Mouse (Mus musculus): ENCODE results near the gene Gsdmc4.
"Not testable (repeated sequence)": the region's sequence is repeated elsewhere in the genome, so short reads cannot be mapped to it uniquely, and the experiment has no call there.

Gsdmc4 gene

DNA sequence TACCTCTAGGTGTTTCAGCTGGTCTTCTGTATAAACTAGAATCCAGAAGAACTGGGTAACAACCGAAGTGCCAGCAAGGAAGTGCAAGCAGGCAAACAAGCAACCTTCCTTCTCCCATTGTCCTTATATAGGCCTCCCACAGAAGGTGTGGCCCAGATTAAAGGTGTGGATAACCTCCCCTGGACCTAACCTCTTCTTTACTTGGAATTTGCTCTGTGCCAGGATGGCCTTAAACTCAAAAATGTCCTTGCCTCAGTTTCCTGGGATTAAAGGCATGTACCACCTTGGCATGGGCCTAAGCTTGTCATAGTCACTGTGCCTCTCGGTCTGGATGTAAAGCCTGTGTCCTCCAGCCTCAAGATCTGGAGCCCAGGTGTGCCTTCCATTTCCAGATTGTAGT is at the start of gene Gsdmc4:
Gsdmc4 (minus strand) TSS at position 101 of the 400 bp plus-strand sequence.
- not testable (repeated sequence) for DNase-seq

DNA sequence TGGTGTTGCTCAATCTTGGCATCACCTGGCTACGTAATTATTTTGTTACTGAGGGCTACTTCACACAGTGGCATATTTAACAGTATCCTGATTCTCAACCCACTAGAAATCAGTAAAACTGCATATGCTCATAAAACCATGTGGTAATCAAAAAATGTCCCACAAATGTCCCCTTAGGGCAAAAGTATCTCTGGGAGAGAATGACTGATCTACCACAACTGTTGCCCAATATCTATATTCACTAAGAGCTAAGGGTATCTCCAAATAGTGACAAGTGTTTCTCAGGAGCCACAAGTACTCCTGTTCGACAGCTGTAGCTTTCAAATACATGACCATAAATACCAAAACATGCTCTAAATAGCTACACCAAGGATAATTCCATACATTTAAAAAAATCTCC is 48.4 kb upstream of the Gsdmc4 start:
- no peak for DNase-seq

DNA sequence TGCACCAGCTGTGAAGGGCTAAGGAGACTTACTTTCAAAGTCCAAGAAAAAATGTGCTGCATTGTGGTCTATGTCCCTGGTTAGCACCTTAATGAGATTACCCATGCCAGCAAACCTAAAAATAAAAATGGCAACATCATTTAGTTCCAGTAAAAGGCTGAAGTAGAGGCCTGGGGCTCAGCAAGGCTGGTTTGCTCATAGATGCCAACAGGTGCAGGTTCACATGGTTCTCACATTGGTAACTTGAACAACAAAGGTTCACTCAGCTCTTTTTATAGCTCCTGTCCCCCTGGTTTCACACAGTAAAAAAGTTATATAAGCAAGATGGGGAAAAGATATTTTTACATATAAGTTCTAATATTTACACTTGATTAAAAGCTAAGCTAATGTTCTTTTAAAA is 45.5 kb upstream of the Gsdmc4 start:
- no peak for DNase-seq

DNA sequence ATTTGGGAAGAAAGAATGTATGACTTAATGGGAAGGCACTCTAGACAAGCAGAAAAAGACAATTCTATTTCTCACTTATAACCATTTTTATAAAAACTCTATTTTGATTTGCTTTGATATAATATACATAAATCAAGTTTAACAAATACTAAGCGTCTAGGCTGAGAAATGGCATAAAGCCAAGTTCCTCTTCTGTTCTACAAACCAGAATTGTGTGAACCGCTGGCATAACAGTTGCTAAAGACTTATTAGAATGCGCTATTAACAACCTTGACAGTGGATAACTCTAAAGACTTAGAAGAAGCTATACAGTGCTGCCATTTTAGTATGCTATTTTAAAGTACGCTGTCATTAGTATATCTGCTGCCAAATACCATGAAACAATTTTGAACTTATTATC is 41.2 kb upstream of the Gsdmc4 start:
- no peak for DNase-seq

GRCm38 (mm10) chr15:63941221-63941620 is 29.1 kb upstream of the Gsdmc4 start:
- DNase-seq, result no peak

DNA sequence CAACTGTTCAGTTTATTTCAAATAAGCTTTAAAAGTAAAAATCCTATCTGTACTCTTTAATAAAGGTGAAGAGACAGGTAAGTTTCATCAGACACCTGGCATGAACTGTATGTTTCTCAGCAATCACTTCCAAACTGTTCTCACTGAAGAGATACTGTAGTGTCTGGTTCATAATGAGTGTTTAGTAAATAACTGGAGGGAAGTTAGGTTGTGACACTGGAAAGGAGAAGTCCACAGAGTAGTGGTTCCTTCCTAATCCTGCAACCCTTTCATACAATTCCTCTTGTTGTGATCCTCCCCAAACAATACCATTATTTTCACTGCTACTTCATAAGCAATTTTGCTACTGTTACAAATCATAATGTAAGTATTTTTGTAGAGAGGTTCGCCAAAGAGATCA is 20.6 kb upstream of the Gsdmc4 start:
- no peak for DNase-seq

- no peak for DNase-seq
Observed at GRCm38 (mm10) chr15:63931404-63931803, 19.3 kb upstream of the Gsdmc4 start.

DNA sequence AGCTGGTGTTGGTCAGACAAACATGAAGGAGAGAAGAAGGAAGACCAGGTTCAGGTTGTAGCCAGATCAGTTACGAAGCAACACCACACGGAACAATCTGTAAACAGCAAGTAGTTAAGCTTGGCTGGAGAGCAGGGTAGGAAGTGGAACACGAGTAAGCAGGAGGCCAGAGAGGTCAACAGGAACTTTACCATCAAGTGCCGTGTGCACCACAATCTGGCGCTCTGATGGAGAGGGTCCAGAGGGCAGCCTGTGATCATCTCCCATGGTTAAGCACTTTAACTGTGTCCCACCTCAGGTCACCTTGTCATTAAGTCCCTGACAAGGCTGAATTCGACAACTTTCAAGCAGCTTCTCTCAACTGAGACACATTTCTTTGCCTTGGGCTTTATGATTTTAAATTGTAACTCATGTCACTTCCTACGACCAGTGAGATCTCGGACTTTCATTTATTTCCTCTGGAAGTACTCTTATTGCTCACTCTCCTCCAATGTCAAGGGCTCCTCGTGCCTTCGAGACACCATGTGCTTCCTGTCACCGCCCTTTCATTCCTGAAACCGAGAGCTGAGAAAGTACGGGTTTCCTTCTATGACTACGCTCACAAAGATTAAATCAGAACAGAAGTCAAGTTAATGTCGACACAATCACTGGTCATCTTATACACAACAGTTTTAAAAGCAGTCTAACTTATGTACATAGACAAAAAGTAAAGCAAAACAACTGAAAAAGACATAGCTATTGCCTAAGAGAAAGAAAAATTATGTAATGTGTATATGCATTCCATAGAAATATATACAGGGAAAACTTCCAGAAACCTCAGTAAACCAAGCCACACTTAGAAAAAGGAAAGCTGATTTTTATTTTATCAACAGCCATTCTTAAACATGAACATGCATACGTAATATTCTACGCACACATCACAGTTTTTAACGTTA is 18.3 kb upstream of the Gsdmc4 start:
- DNase-seq, result no peak

GRCm38 (mm10) chr15:63926201-63926600 is 14.1 kb upstream of the Gsdmc4 start:
- DNase-seq, result no peak

GRCm38 (mm10) chr15:63924484-63924883 is 12.4 kb upstream of the Gsdmc4 start:
- DNase-seq, result no peak

DNA sequence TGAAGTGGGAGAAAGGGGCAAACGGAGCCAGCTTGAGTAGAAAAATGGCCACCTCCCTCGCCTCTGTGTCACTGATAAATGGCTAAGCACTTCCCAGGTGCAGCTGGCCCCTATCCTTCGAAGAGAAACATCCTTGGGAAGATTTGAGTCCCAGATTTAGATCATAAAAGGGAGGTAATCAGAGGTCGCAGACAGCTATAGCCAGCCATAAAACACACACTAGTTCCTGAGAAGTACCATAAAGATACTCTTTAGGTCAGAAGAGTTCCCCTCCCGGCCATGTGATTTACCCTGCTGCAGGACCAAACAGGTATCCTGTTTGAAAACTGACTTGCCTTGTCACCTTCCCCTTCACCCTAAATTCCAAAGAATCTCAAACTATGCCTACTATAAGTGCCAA is 9.5 kb upstream of the Gsdmc4 start:
- DNase-seq, result not testable (repeated sequence)

- not testable (repeated sequence) for DNase-seq
Observed at GRCm38 (mm10) chr15:63919728-63920127, 7.6 kb upstream of the Gsdmc4 start.

DNA sequence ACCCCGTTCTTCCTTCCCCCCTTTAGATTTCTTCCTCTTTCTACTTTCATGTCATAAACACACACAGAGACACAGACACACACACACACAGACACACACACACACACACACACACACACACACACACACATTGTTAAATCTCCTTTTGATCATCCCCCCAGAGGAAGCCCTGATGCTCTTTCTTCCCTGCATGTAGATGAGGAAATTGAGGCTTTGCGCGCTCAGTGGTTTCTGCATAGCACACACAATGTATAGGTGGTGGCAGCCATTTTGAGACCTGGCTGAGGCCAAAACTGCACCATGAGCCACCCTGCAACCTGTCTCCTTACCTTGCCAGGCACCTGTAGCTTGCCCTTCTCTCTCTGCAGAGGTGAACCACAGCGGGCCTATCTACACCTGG is 4.5 kb upstream of the Gsdmc4 start:
- DNase-seq, result not testable (repeated sequence)

DNA sequence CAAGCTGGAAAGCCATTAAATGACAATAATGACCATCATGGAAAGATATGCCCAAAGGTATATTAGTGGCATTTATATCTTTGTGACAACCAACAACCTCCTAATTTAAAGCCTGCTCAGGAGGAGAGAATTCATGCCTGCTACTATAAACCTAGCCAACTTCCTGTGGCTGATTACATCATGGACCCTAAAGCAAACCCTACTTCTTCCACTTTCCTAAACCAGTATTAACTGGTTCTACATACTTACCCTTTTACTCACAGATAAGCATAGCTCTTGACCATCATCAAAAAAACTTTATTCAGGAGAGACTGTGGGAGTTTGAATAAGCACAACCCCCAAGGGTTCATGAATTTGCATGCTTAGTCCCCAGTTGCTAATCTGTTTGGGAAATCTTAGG is 2.2 kb downstream of the Gsdmc4 start:
- not testable (repeated sequence) for DNase-seq

GRCm38 (mm10) chr15:63895560-63896353 is 16.3 kb downstream of the Gsdmc4 start:
- DNase-seq, result not testable (repeated sequence)

GRCm38 (mm10) chr15:63888440-63888839 is 23.7 kb downstream of the Gsdmc4 start:
- DNase-seq, result not testable (repeated sequence)

DNA sequence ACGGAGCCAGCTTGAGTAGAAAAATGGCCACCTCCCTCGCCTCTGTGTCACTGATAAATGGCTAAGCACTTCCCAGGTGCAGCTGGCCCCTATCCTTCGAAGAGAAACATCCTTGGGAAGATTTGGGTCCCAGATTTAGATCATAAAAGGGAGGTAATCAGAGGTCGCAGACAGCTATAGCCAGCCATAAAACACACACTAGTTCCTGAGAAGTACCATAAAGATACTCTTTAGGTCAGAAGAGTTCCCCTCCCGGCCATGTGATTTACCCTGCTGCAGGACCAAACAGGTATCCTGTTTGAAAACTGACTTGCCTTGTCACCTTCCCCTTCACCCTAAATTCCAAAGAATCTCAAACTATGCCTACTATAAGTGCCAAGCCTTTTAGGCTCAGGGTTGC is 24.1 kb downstream of the Gsdmc4 start:
- DNase-seq, result not testable (repeated sequence)

- DNase-seq, result not testable (repeated sequence)
Observed at GRCm38 (mm10) chr15:63878458-63878857, 33.6 kb downstream of the Gsdmc4 start, which contains the start of gene Gsdmc3. Gene Gsdmc3, minus strand, starts transcription at chr15:63878558.

- not testable (repeated sequence) for DNase-seq
Observed at GRCm38 (mm10) chr15:63876160-63876559, 35.9 kb downstream of the Gsdmc4 start.

- not testable (repeated sequence) for DNase-seq
Observed at GRCm38 (mm10) chr15:63861965-63862364, 50.1 kb downstream of the Gsdmc4 start.

Data from layer of hippocampus, adult 9-11 months (tissue).